Mouse (Mus musculus): ENCODE measurements around the gene Garnl3. TPM values are rescaled to one million over a fixed set of nuclear protein-coding genes. Genes with fewer than 3 reads are reported as not detected.

Gene Garnl3
- total and polyA plus RNA-seq, 3 experiments = 0.08 to 0.19 TPM; not detected in 1

DNA sequence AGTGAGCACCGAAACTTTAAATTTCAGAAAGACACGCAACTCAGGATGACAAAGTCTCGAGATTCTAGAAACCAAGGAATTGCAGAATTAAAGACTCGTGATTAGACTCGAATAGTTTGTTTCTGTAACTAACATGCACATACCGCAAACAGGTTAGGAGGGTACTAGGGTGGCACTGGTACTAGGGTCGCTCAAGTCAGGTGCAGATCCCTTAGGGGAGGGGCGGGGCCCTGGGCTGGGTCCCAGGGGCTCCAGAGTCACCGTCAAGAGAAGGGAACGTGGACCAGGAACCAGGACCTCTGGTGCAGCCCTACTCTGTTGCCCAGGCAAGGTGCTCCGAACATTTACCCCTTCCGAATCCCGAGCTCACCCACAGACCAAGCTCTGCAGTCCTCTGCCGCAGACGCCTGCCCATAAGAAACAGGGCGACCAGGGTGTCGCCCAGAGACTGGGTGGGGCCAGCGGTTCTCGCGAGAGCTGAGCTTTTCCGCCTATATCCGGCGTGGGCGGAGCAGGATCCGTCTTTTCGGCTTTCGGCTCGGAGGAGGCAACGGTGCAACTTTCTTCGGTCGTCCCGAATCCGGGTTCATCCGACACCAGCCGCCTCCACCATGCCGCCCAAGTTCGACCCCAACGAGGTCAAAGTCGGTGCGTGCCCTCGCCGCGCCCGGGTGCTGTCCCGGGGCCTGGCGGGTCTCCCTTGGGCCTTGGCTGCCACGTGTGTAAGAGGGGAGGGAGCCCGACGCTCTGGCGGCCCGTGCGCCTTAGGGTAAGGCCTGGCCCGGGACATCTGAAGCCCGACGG lies 170.1 kb downstream of the Garnl3 start, which contains the start of the genes Rpl12 and Lrsam1 (continued):
- TF ChIP-seq ELF1 (IDR thresholded peaks at IDR 0.05; ENCODE audit: low read depth, low read length) (peak; percentile 73), USF1 (IDR thresholded peaks at IDR 0.05; ENCODE audit: low read depth, low read length) (no peak), TCF12 (IDR thresholded peaks at IDR 0.05; ENCODE audit: low read depth, low read length) (peak; percentile 98), POLR2AphosphoS2 (IDR thresholded peaks at IDR 0.05; ENCODE audit: low read depth, low read length) (peak; percentile 95; the same call in 1 of the 2 replicates), MXI1 (IDR thresholded peaks at IDR 0.05; ENCODE audit: low read depth, low read length) (peak; percentile 96), JUND (conservative IDR thresholded peaks at IDR 0.05; ENCODE audit: low read depth, low read length) (no peak), SIN3A (IDR thresholded peaks at IDR 0.05; ENCODE audit: low read length) (peak; percentile 65; the same call in 1 of the 2 replicates), NRF1 (IDR thresholded peaks at IDR 0.05; ENCODE audit: low read depth, low read length) (peak; percentile 62), ZMIZ1 (IDR thresholded peaks at IDR 0.05; ENCODE audit: low read depth, low read length) (peak; percentile 96), MAX (IDR thresholded peaks at IDR 0.05; ENCODE audit: low read length) (peak; percentile 93), ZKSCAN1 (IDR thresholded peaks at IDR 0.05; ENCODE audit: borderline replicate concordance, low read depth, low read length) (no peak), HCFC1 (IDR thresholded peaks at IDR 0.05; ENCODE audit: low read depth, low read length) (peak; percentile 92), EP300 (IDR thresholded peaks at IDR 0.05; ENCODE audit: low read length) (no peak), CTCF (conservative IDR thresholded peaks at IDR 0.05 in 1 of 2, IDR thresholded peaks at IDR 0.05 in 1 of 2; ENCODE audit: low read depth in 2 of 2, low read length in 2 of 2) (no peak), SMC3 (IDR thresholded peaks at IDR 0.05; ENCODE audit: low read depth, low read length) (no peak), E2F4 (IDR thresholded peaks at IDR 0.05; ENCODE audit: insufficient replicate concordance, low read depth, low read length) (no peak)

DNA sequence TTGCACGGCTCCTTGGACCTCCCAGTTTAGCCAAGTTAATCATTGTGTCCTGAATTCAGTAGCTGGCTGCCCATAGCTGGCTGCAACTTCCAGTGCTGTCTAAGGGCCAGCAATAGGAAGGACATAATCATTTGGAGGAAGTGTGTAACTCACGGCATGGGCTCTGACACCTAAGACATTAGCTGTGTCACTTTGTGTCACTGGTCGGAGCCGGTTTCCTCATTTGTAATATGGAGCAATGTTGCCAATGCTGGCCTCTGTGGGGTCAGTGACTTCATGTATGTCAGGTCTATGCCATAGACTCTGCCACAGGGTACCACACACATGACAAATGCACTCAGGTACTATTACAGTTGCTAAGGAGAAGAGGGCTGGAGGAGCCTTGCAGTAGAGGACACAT lies 171.2 kb downstream of the Garnl3 start:
- peaks cover 8 to 26% of the 10 kb centered on the region in 2 experiments for H3K4me1 ChIP-seq (ENCODE audit: control insufficient read depth in 1 of 2, insufficient read depth in 2 of 2)
- in situ Hi-C loops (cut with MboI; ENCODE audit: low pct_ligation_motif_present, low pct_unique_long_range_greater_than_20kb, low sequenced_read_pairs) (no loop called here), dilution Hi-C loops (cut with MboI; ENCODE audit: extremely low pct_ligation_motif_present, extremely low pct_unique_long_range_greater_than_20kb, low sequenced_read_pairs) (no loop called here)
- H3K4me3 ChIP-seq (replicated peaks in 1 of 3; ENCODE audit: low read depth in 2 of 3, low read length in 2 of 3, poor library complexity in 1 of 3) = no peak overlapping the region
- H3K9me3 ChIP-seq (replicated peaks; ENCODE audit: low read length) = no peaks in the 10 kb centered on the region
- H3K27ac ChIP-seq (ENCODE audit: insufficient read depth, low read depth) = no peak overlapping the region
- H3K36me3 ChIP-seq (replicated peaks in 1 of 2; ENCODE audit: control insufficient read depth in 1 of 2, insufficient read depth in 1 of 2, low read length in 1 of 2) = peaks cover 27 to 66% of the 10 kb centered on the region in 2 experiments
- no peak for TF ChIP-seq USF2 (conservative IDR thresholded peaks at IDR 0.05; ENCODE audit: low read depth, low read length)
- no peak for TF ChIP-seq UBTF (IDR thresholded peaks at IDR 0.05; ENCODE audit: low read depth, low read length)
- no peak for TF ChIP-seq JUN (IDR thresholded peaks at IDR 0.05; ENCODE audit: insufficient read depth, low read depth, low read length)
- no peak for TF ChIP-seq ELF1 (IDR thresholded peaks at IDR 0.05; ENCODE audit: low read depth, low read length)
- no peak for TF ChIP-seq JUND (conservative IDR thresholded peaks at IDR 0.05; ENCODE audit: low read depth, low read length)
- TF ChIP-seq NELFE (IDR thresholded peaks at IDR 0.05; ENCODE audit: low read depth, low read length) = no peak
- H3K9ac ChIP-seq (ENCODE audit: insufficient read depth, low read depth) = no peak overlapping the region; the same call in 1 of the 2 replicates
- H3K27me3 ChIP-seq (replicated peaks) = no peaks in the 10 kb centered on the region
- peak overlapping the region; percentile 93 for H3K4me2 ChIP-seq (ENCODE audit: insufficient read depth, low read depth, poor library complexity, severe bottlenecking)
- no peak for DNase-seq (ENCODE audit: extremely low read depth)
- peaks cover 34% of the 10 kb centered on the region for H3K79me2 ChIP-seq (replicated peaks; ENCODE audit: control insufficient read depth, extremely low read depth, insufficient read depth, poor library complexity, severe bottlenecking)

All from CH12.LX (cell line).